Mouse (Mus musculus) monocyte, adult 59 days (primary cell): Measurements from ENCODE around the gene Ubqlnl. TPM values are rescaled to one million over a fixed set of nuclear protein-coding genes. Genes with fewer than 3 reads are reported as not detected.

Experiments used
- total RNA-seq, 2 experiments: library from RNA; stranded (reverse); gene quantifications; one replicate each; pipeline ENCODE4 v1.2.4; 2023

Gene Ubqlnl
- not detected for total RNA-seq

GRCm38 (mm10) chr7:104150456-104150855, at the start of gene Ubqlnl:
Gene Ubqlnl (minus strand): TSS chr7:104150556.

GRCm38 (mm10) chr7:104195885-104196284, 45.5 kb upstream of the Ubqlnl start, which contains the start of gene Olfr649:
Gene Olfr649 (minus strand): TSS chr7:104195985.

GRCm38 (mm10) chr7:104183292-104183691, 32.9 kb upstream of the Ubqlnl start, which contains the start of gene Olfr648:
Gene Olfr648 (minus strand): TSS chr7:104183392.

GRCm38 (mm10) chr7:104143179-104143578, 7.2 kb downstream of the Ubqlnl start, which contains the start of gene Ubqln3:
Gene Ubqln3 (minus strand): TSS chr7:104143279.

GRCm38 (mm10) chr7:104137305-104137704, 13.1 kb downstream of the Ubqlnl start, which contains the start of gene Olfr643:
Gene Olfr643 (minus strand): TSS chr7:104137405.

GRCm38 (mm10) chr7:104129726-104130125, 20.6 kb downstream of the Ubqlnl start, which contains the start of gene Ubqln5:
Gene Ubqln5 (minus strand): TSS chr7:104129826.

GRCm38 (mm10) chr7:104104757-104104972, 45.7 kb downstream of the Ubqlnl start, which contains the start of gene Olfr646:
Gene Olfr646 (plus strand): TSS chr7:104104873.

Other genes with a start within 250 kb of the Ubqlnl start
- gene Olfr65, start 247.1 kb downstream of the Ubqlnl start, total RNA-seq: not detected
- not detected for gene Olfr631, start 221.7 kb downstream of the Ubqlnl start, total RNA-seq
- gene Olfr632, start 216.2 kb downstream of the Ubqlnl start, total RNA-seq: not detected
- gene Olfr633, start 206.1 kb downstream of the Ubqlnl start, total RNA-seq: not detected
- gene Olfr635, start 179.4 kb downstream of the Ubqlnl start, total RNA-seq: not detected
- gene Olfr638, start 151.8 kb downstream of the Ubqlnl start, total RNA-seq: not detected
- gene Olfr639, start 133.3 kb downstream of the Ubqlnl start, total RNA-seq: under 1 TPM; 0.09 to 0.10 TPM
- not detected for gene Olfr640, start 125.0 kb downstream of the Ubqlnl start, total RNA-seq
- not detected for gene Olfr641, start 115.1 kb downstream of the Ubqlnl start, total RNA-seq
- gene Olfr642, start 97.9 kb downstream of the Ubqlnl start, total RNA-seq: not detected
- not detected for gene 4930516K23Rik, start 89.1 kb downstream of the Ubqlnl start, total RNA-seq
- not detected for gene Olfr644, start 78.7 kb downstream of the Ubqlnl start, total RNA-seq
- gene Olfr645, start 65.1 kb downstream of the Ubqlnl start, total RNA-seq: not detected
- gene Olfr646, start 45.7 kb downstream of the Ubqlnl start, total RNA-seq: under 1 TPM in 1 of 2 experiments, not detected in 1; 0.15 TPM
- gene Ubqln5, start 20.7 kb downstream of the Ubqlnl start, total RNA-seq: not detected
- gene Olfr643, start 13.2 kb downstream of the Ubqlnl start, total RNA-seq: not detected
- gene Ubqln3, start 7.3 kb downstream of the Ubqlnl start, total RNA-seq: not detected
- not detected for gene Olfm5, start 14.3 kb upstream of the Ubqlnl start, total RNA-seq
- gene Olfr648, start 32.8 kb upstream of the Ubqlnl start, total RNA-seq: not detected
- gene Olfr649, start 45.4 kb upstream of the Ubqlnl start, total RNA-seq: not detected
- gene Trim6, start 68.2 kb upstream of the Ubqlnl start, total RNA-seq: under 1 TPM; 0.24 to 0.39 TPM
- gene Trim34a, start 93.9 kb upstream of the Ubqlnl start, total RNA-seq: 10 to 100 TPM; 20.9 to 21.9 TPM
- 10 to 100 TPM; 13.3 to 15.3 TPM for gene Trim5, start 137.5 kb upstream of the Ubqlnl start, total RNA-seq
- gene Trim12a, start 164.9 kb upstream of the Ubqlnl start, total RNA-seq: 10 to 100 TPM; 43.9 to 46.9 TPM
- 1 to 10 TPM; 1.9 to 2.5 TPM for gene Trim34b, start 178.9 kb upstream of the Ubqlnl start, total RNA-seq
- gene Trim12c, start 202.8 kb upstream of the Ubqlnl start, total RNA-seq: 10 to 100 TPM; 27.5 to 28.4 TPM
- 10 to 100 TPM in 1 of 2 experiments, 1 to 10 TPM in 1; 9.3 to 11.8 TPM for gene Trim30b, start 219.3 kb upstream of the Ubqlnl start, total RNA-seq